Mouse (Mus musculus) ES-CJ7 (cell line): Measurements from ENCODE around the gene Esp15.
"Not testable (repeated sequence)": the region's sequence is repeated elsewhere in the genome, so short reads cannot be mapped to it uniquely, and the experiment has no call there.

ENCODE experiments used
- DNase-seq: peaks from one replicate; pipeline ENCODE4 v3.0.0; 2011; ENCODE audit warnings: low read depth, low spot score

The Esp15 gene

DNA sequence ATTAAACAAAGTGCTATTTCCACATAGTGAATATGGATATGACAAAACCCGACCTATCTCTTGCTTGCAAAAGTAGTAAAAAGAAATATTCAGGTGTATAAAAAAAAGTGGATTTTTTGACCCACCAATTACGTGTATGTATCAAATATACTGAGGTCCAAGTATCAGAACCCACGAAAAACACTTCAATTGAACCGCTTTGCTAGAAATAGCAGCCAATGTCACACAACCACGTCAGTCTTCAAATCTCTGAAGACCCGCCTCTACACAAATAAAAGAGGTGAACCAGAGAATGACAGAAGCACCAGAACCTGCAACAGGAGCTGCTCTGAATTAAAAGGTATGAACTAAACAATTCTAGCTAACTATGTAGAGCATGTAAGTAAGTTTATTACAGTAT, at the start of gene Esp15:
Gene Esp15 (plus strand): TSS at position 301 of the 400 bp plus-strand sequence.
- not testable (repeated sequence) for DNase-seq

- no peak for DNase-seq
Observed at GRCm38 (mm10) chr17:39591550-39591949, 49.2 kb upstream of the Esp15 start.
